Mouse (Mus musculus): ENCODE data around the gene Capn9.

The Capn9 gene

GRCm38 (mm10) chr8:124575811-124576210, at the start of gene Capn9:
TSS of gene Capn9 (plus strand) at chr8:124576111.
- DNase-seq (ENCODE audit: extremely low read depth, low read depth, low spot score), result no peak

DNA sequence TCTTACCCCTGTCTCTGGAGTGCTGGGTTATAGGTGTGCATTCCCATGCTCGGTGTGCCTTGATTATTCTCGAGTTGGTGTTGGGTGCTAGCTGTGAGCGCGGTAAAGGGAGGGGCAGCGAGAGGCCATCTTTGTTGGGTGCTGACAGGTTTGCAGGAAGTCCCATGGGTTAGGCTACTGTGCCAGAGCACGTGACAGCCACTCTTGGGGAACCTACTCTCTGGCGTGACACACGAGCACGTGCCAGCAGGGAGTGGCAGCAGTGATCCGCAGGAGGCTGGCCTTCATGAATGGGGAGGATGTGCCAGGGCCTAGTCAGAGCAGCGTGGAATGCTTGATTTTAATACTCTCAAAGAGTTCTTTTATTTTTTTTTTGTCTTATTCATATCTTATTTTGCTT, 49.6 kb upstream of the Capn9 start:
- no peak for DNase-seq (ENCODE audit: extremely low read depth, low read depth, low spot score)

GRCm38 (mm10) chr8:124530076-124530475, 45.8 kb upstream of the Capn9 start:
- no peak for DNase-seq (ENCODE audit: extremely low read depth, low read depth, low spot score)

- DNase-seq (ENCODE audit: extremely low read depth, low read depth, low spot score), result no peak
Measured at GRCm38 (mm10) chr8:124530556-124530955, 45.4 kb upstream of the Capn9 start.

DNA sequence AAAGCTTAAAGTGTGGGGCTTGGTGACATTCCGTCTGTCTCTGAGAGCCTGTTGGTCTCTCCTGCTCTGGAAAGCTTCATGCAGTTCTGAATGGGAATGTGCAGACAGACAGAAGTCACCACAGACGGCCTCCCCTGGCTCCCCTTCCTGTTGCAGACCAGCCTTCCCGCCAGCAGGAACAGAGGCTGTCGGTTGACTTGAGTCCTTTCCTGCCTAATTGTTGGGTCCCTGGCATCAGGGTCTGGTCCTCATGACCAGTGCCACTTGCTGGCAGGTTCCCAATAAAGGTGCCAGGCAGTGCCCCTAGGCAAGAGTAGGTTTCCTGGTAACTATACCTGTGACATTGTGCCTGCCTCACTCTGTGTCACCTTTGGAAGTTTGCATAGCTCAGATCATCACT, 44.9 kb upstream of the Capn9 start:
- no peak for DNase-seq (ENCODE audit: extremely low read depth, low read depth, low spot score)

DNA sequence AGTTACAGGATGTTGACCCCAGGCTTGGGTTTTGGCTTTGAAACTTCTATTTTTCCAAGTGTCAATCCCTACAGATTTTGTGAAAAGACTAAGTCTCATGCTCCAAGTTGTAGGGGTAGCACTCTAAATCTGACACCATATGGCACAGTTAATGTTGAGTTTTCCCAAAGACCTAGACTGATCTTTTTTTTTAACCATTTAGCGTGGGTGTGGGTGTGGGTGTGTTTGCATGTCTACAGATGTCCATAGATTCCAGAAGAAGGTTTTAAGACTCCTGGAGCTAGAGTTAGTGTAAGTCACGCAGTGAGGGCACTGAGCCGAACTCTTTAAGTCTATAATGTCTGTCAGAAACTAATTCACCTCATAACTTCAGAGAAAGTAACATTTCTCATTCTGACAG, 43.3 kb upstream of the Capn9 start:
- DNase-seq (ENCODE audit: extremely low read depth, low read depth, low spot score), result no peak

GRCm38 (mm10) chr8:124535451-124535850, 40.5 kb upstream of the Capn9 start:
- no peak for DNase-seq (ENCODE audit: extremely low read depth, low read depth, low spot score)

GRCm38 (mm10) chr8:124540906-124541305, 35.0 kb upstream of the Capn9 start:
- DNase-seq (ENCODE audit: extremely low read depth, low read depth, low spot score), result no peak

DNA sequence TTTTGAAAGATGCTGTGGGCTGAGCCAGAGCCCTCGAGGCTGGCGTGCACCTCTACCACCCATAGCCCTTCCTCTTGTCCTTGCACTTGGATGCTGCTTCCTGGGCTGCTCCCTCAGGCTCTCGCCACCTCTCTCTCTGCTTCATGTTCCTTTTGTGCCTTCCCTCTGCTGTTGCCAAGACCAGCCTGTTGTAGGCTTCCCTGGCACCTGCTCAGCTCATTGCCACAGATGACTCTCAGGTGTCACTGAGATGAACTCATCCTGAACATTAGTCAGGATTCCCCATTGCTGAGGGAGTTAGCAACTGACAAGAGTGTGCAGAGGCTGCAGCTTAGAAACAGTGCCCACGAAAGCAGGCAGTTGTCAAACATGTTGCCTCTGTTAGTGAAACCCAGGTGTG, 33.9 kb upstream of the Capn9 start:
- DNase-seq (ENCODE audit: extremely low read depth, low read depth, low spot score), result peak; percentile 14

- DNase-seq (ENCODE audit: extremely low read depth, low read depth, low spot score), result no peak
Measured at GRCm38 (mm10) chr8:124543272-124543671, 32.6 kb upstream of the Capn9 start.

GRCm38 (mm10) chr8:124546371-124546770, 29.5 kb upstream of the Capn9 start:
- DNase-seq (ENCODE audit: extremely low read depth, low read depth, low spot score), result no peak

DNA sequence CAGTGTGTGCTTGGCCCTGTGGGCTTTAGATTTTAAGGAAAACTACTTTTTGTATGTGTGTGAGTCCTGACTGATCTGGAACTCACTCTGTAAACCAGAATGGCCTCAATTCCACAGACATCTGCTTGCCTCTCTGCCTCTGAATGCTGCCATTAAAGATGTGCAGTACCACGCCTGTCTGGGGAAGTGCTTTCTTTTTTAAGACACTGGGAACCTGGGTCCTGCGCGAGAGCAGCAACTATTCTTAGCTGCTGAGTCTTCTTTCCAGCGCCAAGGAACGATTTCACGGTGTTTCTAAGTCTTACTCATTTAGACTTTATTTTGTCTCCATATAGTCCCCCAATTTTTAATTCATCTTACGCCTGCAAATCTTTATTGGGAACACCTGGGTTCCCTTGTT, 29.1 kb upstream of the Capn9 start:
- no peak for DNase-seq (ENCODE audit: extremely low read depth, low read depth, low spot score)

- DNase-seq (ENCODE audit: extremely low read depth, low read depth, low spot score), result no peak
Measured at GRCm38 (mm10) chr8:124547269-124547668, 28.6 kb upstream of the Capn9 start.

DNA sequence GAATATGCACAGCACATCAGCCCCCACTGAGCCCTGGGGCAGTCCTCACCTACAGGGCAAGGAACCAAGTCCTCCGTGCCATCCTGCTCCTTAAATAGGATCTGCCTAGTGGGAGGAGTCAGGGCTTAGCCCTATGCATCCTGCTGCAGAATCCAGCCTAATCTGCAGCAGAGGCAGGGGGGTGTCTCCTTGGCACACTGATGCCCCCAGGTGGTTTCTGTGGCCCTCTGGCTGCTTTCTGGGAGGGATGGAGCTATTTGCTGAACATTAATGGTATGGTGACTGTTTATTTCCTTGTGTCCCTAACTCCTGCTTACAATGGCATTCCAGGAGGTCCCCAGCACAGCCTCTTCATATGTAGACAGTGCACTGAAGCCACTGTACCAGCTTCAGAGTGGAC, 27.7 kb upstream of the Capn9 start:
- no peak for DNase-seq (ENCODE audit: extremely low read depth, low read depth, low spot score)

DNA sequence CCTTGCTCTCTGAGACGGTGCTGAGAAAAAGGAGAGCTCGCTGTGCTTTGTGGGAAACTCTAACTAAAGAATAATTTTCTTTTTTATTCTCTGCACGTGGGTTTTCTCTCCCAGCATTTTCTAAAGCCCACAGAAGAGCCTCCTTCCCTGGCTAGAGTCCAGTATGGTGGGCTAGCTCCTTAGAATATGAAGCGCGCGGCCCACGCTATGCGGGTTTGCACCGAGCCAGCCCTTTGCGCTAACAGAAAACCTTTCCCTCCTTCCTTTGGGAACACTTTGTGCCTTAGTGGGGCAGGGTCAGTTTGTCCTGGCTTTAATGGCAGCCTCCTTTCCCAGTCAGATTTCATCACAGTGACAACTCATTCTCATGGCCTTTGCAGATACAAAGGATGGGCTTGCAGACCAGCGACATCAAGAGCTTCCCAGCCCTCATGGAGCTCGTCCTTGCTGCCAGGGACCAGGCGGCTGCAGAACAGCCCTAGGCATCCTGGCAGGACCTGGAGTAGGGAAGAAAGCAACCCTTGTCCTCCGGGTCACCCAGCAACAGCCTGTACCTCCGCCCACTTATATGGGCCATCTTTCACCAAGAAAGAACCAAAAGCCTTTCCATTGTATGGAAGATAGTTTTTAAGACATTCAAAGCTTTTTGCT, 24.8 kb upstream of the Capn9 start:
- DNase-seq (ENCODE audit: extremely low read depth, low read depth, low spot score), result no peak

DNA sequence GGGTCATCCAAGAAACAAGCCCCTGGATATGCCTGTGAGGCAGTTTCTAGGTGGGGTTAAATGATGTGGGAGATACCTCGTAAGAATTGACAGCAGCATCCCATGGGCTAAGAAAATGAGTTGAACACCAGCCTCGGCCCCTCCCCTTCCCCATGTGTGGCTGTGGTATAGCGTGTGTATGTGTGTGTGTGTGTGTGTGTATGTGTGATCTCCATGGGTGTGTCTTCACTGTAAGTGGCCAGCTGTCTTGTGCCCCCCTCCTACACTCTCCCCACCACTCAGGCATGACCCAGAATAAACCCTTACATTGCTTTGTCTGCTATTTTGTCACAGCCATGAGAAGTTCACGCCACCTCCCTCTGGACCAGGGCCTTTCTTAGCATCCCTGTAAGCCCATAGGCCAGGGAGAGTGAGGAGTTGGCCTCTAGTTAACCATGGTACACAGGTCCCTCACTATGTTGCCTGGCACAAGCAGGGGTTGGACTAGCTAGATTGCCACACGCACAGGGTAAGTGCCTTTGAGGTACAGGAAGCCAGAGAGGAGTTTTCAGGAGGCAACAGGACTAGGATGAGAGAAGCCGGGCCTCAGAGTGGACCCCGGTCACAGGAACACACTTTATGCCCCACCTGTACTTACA, 20.7 kb upstream of the Capn9 start:
- no peak for DNase-seq (ENCODE audit: extremely low read depth, low read depth, low spot score)

DNA sequence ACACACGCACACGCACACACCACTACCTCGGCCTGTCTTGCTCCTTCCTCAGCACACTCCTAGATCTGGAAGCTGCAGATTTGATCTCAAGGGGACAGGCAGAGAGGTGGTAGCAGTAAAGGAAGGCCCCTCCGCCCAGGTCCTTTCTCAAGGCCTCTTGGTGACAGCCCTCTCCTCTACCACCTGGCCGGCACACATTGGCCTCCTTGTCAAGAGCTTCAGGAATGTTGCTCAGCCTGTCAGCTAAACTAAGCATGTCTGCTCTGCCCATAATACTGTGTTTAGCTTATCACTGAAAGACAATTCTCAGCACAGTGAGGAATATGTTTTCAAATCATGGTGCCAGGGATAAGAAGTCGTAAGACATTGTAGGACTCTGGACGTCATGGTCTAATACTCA, 19.7 kb upstream of the Capn9 start:
- no peak for DNase-seq (ENCODE audit: extremely low read depth, low read depth, low spot score)

DNA sequence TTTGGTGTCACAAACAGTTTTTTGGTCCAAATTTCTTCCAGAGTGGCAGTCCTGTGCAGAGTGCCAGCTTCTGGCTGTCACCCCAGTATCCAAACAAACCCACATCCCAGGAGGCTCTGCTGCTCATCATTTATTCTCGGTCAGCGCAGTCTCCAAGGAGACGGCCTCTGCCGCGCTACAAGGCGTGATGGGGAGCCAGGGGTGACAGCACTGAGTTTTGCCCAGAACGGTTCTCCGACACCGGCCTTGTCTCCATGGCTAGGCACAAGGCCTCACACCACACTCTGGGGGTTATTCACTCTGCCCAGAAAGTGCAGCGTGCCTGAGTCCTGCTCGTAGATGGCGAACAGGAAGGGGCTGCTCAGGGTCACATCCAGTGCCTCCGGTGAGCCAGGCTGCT, 19.3 kb upstream of the Capn9 start:
- no peak for DNase-seq (ENCODE audit: extremely low read depth, low read depth, low spot score)

- DNase-seq (ENCODE audit: extremely low read depth, low read depth, low spot score), result no peak
Measured at GRCm38 (mm10) chr8:124557476-124557875, 18.4 kb upstream of the Capn9 start.

GRCm38 (mm10) chr8:124567126-124567525, 8.8 kb upstream of the Capn9 start:
- no peak for DNase-seq (ENCODE audit: extremely low read depth, low read depth, low spot score)

GRCm38 (mm10) chr8:124567584-124567983, 8.3 kb upstream of the Capn9 start:
- no peak for DNase-seq (ENCODE audit: extremely low read depth, low read depth, low spot score)

- no peak for DNase-seq (ENCODE audit: extremely low read depth, low read depth, low spot score)
Measured at GRCm38 (mm10) chr8:124569100-124569499, 6.8 kb upstream of the Capn9 start.

DNA sequence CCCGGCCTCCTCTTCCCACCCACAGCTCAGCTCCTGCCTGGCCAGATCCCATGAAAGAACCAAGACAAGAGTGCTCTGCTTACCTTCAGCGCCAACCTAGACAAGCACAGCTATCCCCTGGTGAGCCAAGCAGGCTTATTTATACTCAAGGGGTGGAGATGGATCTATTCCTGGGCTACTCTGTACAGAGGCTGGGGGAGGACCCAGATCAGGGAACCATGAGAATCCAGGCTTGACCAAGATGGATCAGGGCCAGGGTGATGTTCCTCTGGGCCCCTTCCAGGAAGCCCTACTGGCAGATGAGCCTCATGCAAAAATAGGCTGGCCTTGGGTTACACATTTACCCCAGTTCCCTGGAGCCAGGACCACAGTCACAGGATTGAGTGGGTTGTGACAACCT, 6.3 kb upstream of the Capn9 start, which contains the start of gene Agt:
Agt (minus strand) TSS at position 114 of the 400 bp plus-strand sequence.
- no peak for DNase-seq (ENCODE audit: extremely low read depth, low read depth, low spot score)
